In the genomic region with DNA sequence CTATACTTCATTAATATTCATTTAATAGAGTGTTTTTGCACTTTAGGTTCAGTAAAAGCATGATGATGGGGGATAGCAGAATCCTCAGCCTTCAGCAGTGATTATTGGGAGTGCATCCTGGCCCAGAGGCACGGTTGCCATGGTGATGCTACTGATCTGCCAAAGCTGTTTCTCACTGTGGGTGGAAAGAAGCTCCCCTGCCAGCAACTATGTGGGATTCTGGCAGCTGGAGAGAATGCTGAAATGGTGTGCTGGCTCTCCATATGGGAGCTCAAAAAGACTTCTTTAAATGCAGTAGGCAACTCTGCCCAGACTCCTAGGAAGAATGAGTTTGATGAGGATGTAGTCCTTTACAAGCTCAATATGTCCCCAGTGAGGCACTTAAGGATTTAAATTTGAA, we compare ENCODE assay signal across 9 mouse cellular contexts.
A peak's percentile ranks its signal among the peaks of the same experiment; 100 is the strongest.
DNase-seq lines count a peak whose midpoint lies in the region; ATAC-seq lines count a peak whose summit lies in the region.
"Had no signal": no experiment of that assay in that cellular context is flagged by ENCODE, and none has a peak within 500 bp of the region (broad histone marks: within the 10 kb centered on the region; RNA-seq: fewer than 3 reads in every experiment).

No protein-coding gene starts in this region.

- no peak overlapping the region for H3K27ac ChIP-seq in embryonic facial prominence, embryonic 11.5 days (replicated peaks; ENCODE audit: low read depth, low read length)
- H3K27ac ChIP-seq in midbrain, embryonic 14.5 days (replicated peaks; ENCODE audit: low read depth, low read length): peak overlapping the region; percentile 88
- no peak overlapping the region for H3K27ac ChIP-seq in kidney, embryonic 14.5 days (ENCODE audit: low read depth, low read length)
- H3K27ac ChIP-seq: kidney, postnatal 0 days had no signal

- intact Hi-C loops in gastrocnemius, postnatal 14 days (cut with DNase I; ENCODE audit: low total_unique reads): no loop called here
- intact Hi-C loops in gastrocnemius, postnatal 36 days (cut with DNase I): no loop called here

- DNase-seq in gastrocnemius, postnatal 14 days: peak; percentile 6
- no peak for DNase-seq in gastrocnemius, postnatal 36 days
- DNase-seq in embryonic facial prominence, embryonic 11.5 days (ENCODE audit: low spot score): peak; percentile 50
- DNase-seq in layer of hippocampus, adult 11-12 months (ENCODE audit: low spot score): peak; percentile 95
- DNase-seq in midbrain, embryonic 14.5 days: peak; percentile 94
- DNase-seq in thymus, postnatal 10 days (ENCODE audit: low spot score in 2 of 2): no peak
- DNase-seq in adrenal gland, postnatal 14 days: no peak

- peak; percentile 70; the same call in 1 of the 2 replicates for ATAC-seq in embryonic facial prominence, embryonic 11.5 days (replicated peaks; ENCODE audit: insufficient number of reproducible peaks, low FRiP score, low TSS enrichment, low read depth)
- ATAC-seq in midbrain, embryonic 14.5 days (ENCODE audit: low FRiP score, low TSS enrichment): peak; percentile 96
- ATAC-seq in kidney, embryonic 14.5 days (ENCODE audit: low FRiP score, low TSS enrichment): no peak

- H3K4me1 ChIP-seq in embryonic facial prominence, embryonic 11.5 days (ENCODE audit: control insufficient read depth, insufficient read depth, low read length): no peaks in the 10 kb centered on the region
- peaks cover 21% of the 10 kb centered on the region for H3K4me1 ChIP-seq in midbrain, embryonic 14.5 days (ENCODE audit: control insufficient read depth, insufficient read depth, low read length)
- no peaks in the 10 kb centered on the region for H3K4me1 ChIP-seq in kidney, embryonic 14.5 days (ENCODE audit: control insufficient read depth, insufficient read depth, low read length)

- H3K27me3 ChIP-seq in embryonic facial prominence, embryonic 11.5 days (ENCODE audit: control insufficient read depth, insufficient read depth, low read length): no peaks in the 10 kb centered on the region
- no peaks in the 10 kb centered on the region for H3K27me3 ChIP-seq in midbrain, embryonic 14.5 days (ENCODE audit: control insufficient read depth, insufficient read depth, low read length)
- H3K27me3 ChIP-seq in kidney, embryonic 14.5 days (ENCODE audit: control insufficient read depth, insufficient read depth, low read length): no peaks in the 10 kb centered on the region

- H3K4me3 ChIP-seq in embryonic facial prominence, embryonic 11.5 days (ENCODE audit: low read depth, low read length): no peak overlapping the region
- H3K4me3 ChIP-seq in midbrain, embryonic 14.5 days (replicated peaks; ENCODE audit: low read depth, low read length): no peak overlapping the region
- H3K4me3 ChIP-seq in kidney, embryonic 14.5 days (ENCODE audit: low read length): no peak overlapping the region

- no peak overlapping the region for H3K9ac ChIP-seq in embryonic facial prominence, embryonic 11.5 days (replicated peaks; ENCODE audit: low read length)
- no peak overlapping the region for H3K9ac ChIP-seq in midbrain, embryonic 14.5 days (replicated peaks; ENCODE audit: low read length)
- no peak overlapping the region for H3K9ac ChIP-seq in kidney, embryonic 14.5 days (ENCODE audit: low read depth, low read length)

- 12% methylated on average over 1 of the region's 1 CpGs for WGBS in embryonic facial prominence, embryonic 11.5 days
- WGBS in midbrain, embryonic 14.5 days: 2% methylated on average over 1 of the region's 1 CpGs
- 14% methylated on average over 1 of the region's 1 CpGs for WGBS in kidney, embryonic 14.5 days

- H3K9me3 ChIP-seq in embryonic facial prominence, embryonic 11.5 days (replicated peaks; ENCODE audit: control insufficient read depth, low read length): no peaks in the 10 kb centered on the region
- no peaks in the 10 kb centered on the region for H3K9me3 ChIP-seq in midbrain, embryonic 14.5 days (ENCODE audit: control insufficient read depth, low read length)
- no peaks in the 10 kb centered on the region for H3K9me3 ChIP-seq in kidney, embryonic 14.5 days (ENCODE audit: control insufficient read depth, low read length)

- H3K36me3 ChIP-seq in embryonic facial prominence, embryonic 11.5 days (replicated peaks; ENCODE audit: control insufficient read depth, insufficient read depth, low read depth, low read length): no peaks in the 10 kb centered on the region
- H3K36me3 ChIP-seq in midbrain, embryonic 14.5 days (ENCODE audit: control insufficient read depth, insufficient read depth, low read length): no peaks in the 10 kb centered on the region
- H3K36me3 ChIP-seq in kidney, embryonic 14.5 days (ENCODE audit: control insufficient read depth, insufficient read depth, low read length): no peaks in the 10 kb centered on the region

- H3K4me2 ChIP-seq in embryonic facial prominence, embryonic 11.5 days (ENCODE audit: low read depth, low read length): no peak overlapping the region
- peak overlapping the region; percentile 37 for H3K4me2 ChIP-seq in midbrain, embryonic 14.5 days (ENCODE audit: low read length)
- no peak overlapping the region for H3K4me2 ChIP-seq in kidney, embryonic 14.5 days (replicated peaks; ENCODE audit: low read depth, low read length)

Comparison
In these comparisons a context has a peak if more than half of its experiments do, and no peak if none do; other contexts are left out.
1. DNase-seq: peak in gastrocnemius, postnatal 14 days (single experiment), embryonic facial prominence, embryonic 11.5 days (single experiment), layer of hippocampus, adult 11-12 months (single experiment) and midbrain, embryonic 14.5 days (single experiment); none in gastrocnemius, postnatal 36 days (0 of 2), thymus, postnatal 10 days (0 of 2) and adrenal gland, postnatal 14 days (single experiment).